Mouse (Mus musculus) naive thymus-derived CD4-positive, alpha-beta T cell, adult 2 months (primary cell): Measurements from ENCODE around the gene 1500011B03Rik.
"Not testable (repeated sequence)": the region's sequence is repeated elsewhere in the genome, so short reads cannot be mapped to it uniquely, and the experiment has no call there.

ENCODE experiments used
- DNase-seq: peaks from one replicate; pipeline ENCODE4 v3.0.0-alpha.2; 2011; ENCODE audit warnings: low read depth

The 1500011B03Rik gene

GRCm38 (mm10) chr5:114822796-114823688, at the start of gene 1500011B03Rik:
TSS of gene 1500011B03Rik (minus strand) at chr5:114823468.
- peak; percentile 80 for DNase-seq

DNA sequence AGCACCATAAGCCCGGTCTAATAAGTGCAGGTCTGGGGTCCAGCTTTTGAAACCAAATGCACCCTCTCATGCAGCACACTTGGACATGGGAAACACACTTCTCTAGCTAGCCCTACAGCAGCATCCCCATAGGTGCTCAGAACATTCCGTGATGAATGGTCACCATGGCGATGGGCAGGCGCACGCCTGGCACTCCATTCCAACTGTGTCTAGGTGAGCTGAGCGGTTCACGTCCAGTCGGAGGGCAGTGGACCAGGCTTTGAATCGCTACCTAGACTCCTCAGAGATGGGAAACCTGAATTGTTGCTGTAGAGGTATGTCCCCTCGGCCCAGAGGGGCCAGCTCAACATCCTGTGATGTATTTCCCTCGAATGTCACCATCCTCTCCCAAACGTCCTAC, 42.0 kb upstream of the 1500011B03Rik start:
- no peak for DNase-seq

DNA sequence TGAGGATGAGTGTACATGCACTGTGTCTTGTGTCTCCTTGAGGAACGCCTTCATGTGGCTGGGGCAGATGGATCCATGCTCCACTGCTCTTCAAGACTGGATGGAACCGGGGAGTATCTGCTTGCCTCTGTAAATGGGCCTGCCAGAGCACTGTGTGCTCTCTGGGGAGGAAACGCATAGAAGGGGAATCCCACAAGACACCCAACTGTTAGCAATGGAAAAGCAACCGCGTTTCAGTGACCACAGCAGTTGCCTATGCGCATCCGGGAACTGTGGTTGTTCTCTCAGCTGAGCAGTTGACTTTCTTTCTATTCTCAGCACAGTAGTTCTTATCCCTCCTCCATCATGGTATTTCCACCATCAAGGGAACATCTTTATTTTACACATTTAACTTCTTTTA, 41.5 kb upstream of the 1500011B03Rik start:
- DNase-seq, result peak; percentile 71

DNA sequence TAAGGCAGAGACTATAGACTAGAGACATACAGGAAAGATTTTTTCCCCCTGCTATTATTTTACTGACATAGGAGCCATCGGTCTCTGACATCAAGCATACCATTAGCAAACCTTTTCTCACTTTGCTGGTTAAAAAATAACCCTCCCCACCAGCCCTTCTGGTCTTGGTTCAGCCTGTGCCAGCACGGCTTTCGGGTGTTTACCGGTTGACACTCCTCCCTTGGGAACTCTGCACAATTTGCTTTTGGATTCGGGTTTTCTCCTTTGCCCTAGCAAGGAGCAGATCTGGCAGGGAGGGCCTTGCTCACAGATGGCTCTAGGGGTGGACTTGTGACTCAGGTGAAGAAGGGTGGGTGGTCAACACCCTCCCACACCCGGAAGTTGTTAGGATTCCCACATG, 38.5 kb upstream of the 1500011B03Rik start:
- DNase-seq, result no peak

GRCm38 (mm10) chr5:114859253-114859652, 36.0 kb upstream of the 1500011B03Rik start:
- DNase-seq, result peak; percentile 87

GRCm38 (mm10) chr5:114858582-114858981, 35.3 kb upstream of the 1500011B03Rik start, which contains the start of gene Gm9936:
TSS of gene Gm9936 (minus strand) at chr5:114858682.
- no peak for DNase-seq

GRCm38 (mm10) chr5:114853364-114853763, 30.1 kb upstream of the 1500011B03Rik start, which contains the start of gene 4930519G04Rik:
TSS of gene 4930519G04Rik (plus strand) at chr5:114853664.
- DNase-seq, result not testable (repeated sequence)

DNA sequence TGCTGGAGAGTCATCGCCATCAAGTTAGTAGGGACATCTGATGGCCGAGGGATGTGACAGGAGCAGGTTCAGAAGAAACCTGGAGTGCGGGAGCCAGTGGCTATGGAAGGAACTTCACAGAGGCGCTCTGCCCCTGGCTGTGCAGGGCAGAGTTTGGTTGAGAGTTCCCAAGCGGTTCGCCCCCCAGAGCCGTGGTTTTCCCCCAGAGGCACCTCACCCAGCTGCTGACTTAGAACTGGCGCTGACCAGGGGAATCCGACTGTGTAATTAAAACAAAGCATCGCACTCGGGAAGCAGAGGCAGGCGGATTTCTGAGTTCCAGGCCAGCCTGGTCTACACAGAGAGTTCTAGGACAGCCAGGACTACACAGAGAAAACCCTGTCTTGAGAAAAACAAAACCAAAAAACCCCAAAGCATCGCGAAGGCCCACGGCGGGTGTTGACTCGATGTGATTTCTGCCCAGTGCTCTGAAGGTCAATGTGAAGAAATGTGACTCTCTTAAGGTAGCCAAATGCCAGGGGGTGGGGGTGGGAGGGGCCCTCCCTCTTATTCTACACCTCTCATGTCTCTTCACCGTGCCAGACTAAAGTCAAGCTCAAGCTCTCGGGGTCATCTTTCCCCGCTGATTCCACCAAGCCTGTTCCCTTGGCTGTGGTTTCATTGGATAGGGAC, 28.4 kb upstream of the 1500011B03Rik start:
- DNase-seq, result no peak

- not testable (repeated sequence) for DNase-seq
Measured at GRCm38 (mm10) chr5:114844371-114844770, 21.1 kb upstream of the 1500011B03Rik start.

- DNase-seq, result no peak
Measured at GRCm38 (mm10) chr5:114842674-114843073, 19.4 kb upstream of the 1500011B03Rik start.

DNA sequence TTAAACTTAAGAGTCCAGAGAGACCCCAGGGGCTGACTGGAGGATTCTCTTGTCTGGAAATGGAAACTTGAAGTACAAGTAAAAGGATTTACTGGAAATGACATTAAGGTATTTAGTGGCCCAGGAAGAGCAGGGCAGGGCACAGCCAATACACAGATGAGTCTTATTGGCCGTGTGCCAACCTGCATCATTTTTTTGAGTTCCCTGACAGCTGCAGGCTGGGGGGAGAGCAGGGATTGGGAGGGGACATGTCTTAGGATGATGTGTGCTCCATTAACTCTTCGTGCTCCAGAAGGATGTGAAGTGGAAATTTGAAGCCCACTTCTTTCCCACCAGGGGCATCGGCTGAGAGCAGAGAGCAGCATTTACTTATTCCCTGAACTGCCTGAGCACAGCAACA, 18.9 kb upstream of the 1500011B03Rik start:
- not testable (repeated sequence) for DNase-seq

GRCm38 (mm10) chr5:114840481-114840880, 17.2 kb upstream of the 1500011B03Rik start:
- DNase-seq, result not testable (repeated sequence)

GRCm38 (mm10) chr5:114836886-114837285, 13.6 kb upstream of the 1500011B03Rik start:
- DNase-seq, result no peak

- no peak for DNase-seq
Measured at GRCm38 (mm10) chr5:114829740-114830139, 6.5 kb upstream of the 1500011B03Rik start.

- DNase-seq, result no peak
Measured at GRCm38 (mm10) chr5:114827427-114827826, 4.2 kb upstream of the 1500011B03Rik start.

GRCm38 (mm10) chr5:114825978-114826691, 2.9 kb upstream of the 1500011B03Rik start:
- peak; percentile 96 for DNase-seq

DNA sequence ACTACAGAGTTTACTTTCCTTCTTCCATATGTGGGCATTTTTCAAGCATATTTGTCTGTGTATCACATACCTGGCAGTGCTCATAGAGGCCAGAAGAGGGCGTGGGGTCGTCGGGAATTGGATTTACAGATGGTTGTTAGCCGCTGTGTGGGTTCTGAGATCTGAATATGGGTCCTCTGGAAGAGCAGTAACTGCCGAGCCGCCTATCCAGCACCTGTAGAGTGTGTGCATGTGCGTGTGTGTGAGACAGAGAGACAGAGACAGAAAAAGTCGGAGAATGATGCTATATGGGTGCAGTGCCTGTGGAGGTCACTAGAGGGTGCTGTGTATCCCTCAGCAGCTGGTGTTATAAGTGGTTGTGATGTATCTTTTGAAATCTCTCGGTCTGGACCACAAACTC, 929 bp upstream of the 1500011B03Rik start:
- DNase-seq, result peak; percentile 90

DNA sequence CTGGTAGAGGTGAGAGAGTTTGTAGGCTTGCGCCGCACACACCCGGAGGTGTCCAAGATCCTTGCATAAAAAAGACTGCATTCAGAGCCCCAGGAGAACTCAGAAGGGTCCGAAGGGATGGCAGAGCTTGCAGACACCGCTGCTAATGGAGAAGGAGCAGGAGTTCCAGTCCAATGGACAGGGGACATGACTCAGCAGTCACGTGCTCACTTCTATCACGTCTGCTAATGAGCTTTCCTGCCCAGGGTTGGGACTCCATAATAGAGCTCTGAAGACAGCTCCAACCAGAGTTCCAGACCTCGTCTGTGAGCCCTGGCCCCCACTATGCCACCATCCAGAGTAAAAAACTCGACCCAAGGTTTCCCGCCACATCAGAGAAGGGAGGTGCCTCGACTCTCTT, 5.1 kb downstream of the 1500011B03Rik start:
- no peak for DNase-seq

DNA sequence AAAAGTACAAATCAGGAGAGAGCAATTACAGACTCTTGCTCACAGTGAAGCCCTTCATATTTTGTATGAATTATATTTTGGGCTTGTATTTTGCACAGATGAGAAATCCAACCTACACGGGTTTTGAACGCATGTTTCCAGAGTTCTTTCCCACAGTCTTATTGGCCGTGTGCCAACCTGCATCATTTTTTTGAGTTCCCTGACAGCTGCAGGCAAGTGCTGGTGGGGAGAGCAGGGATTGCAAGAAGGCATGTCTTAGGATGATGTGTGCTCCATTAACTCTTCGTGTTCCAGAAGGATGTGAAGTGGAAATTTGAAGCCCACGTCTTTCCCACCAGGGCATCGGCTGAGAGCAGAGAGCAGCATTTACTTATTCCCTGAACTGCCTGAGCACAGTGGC, 6.7 kb downstream of the 1500011B03Rik start:
- no peak for DNase-seq

GRCm38 (mm10) chr5:114813525-114814181, 9.6 kb downstream of the 1500011B03Rik start:
- peak; percentile 90 for DNase-seq

DNA sequence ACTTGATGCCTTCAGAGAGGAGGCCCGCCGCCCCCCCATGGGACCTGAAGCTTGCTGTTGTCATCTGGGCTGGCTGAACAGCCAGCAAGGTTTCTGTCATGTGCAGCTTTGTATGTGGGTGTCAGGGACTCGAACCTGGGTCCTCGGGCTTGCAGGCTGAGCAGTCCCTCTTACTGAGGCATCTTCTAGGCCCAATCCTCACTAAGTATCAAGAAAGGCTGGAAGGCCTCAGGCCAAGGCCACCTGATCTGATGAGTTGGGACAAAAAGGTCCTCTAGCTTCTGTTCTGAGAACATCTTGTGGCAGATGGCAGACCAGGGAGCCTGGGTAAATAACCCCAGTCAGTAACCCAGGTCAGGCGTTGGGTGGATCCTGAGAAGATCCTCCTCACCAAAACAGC, 13.4 kb downstream of the 1500011B03Rik start:
- DNase-seq, result no peak
